Mouse (Mus musculus) liver, embryonic 12.5 days (tissue): ENCODE data around the gene Dcun1d4. TPM values are rescaled to one million over a fixed set of nuclear protein-coding genes. Genes with fewer than 3 reads are reported as not detected.
"Not testable (repeated sequence)": the region's sequence is repeated elsewhere in the genome, so short reads cannot be mapped to it uniquely, and the experiment has no call there.

Source experiments
- ATAC-seq: fragments of 200-750 bp; cut with Nextera tagmentation; 2 replicates; pipeline ENCODE4 v1.8.0; 2017; ENCODE audit warnings: moderate number of reproducible peaks, mild to moderate bottlenecking, moderate library complexity
- H3K27ac ChIP-seq: fragments of 300-500 bp; sonication (generic); 2 replicates; pipeline ENCODE4 v1.5.1; 2016; ENCODE audit warnings: mild to moderate bottlenecking
- H3K27me3 ChIP-seq: fragments of 300-500 bp; sonication (generic); replicated peaks from 2 replicates; pipeline ENCODE4 v1.6.1; 2016; ENCODE audit warnings: mild to moderate bottlenecking, moderate library complexity
- H3K36me3 ChIP-seq: fragments of 300-500 bp; sonication (generic); 2 replicates; pipeline ENCODE4 v1.6.1; 2016; ENCODE audit warnings: mild to moderate bottlenecking, moderate library complexity
- H3K4me1 ChIP-seq: fragments of 300-500 bp; sonication (generic); 2 replicates; pipeline ENCODE4 v1.6.1; 2016
- H3K4me2 ChIP-seq: fragments of 300-500 bp; sonication (generic); 2 replicates; pipeline ENCODE4 v1.6.1; 2016; ENCODE audit warnings: mild to moderate bottlenecking, moderate library complexity
- H3K4me3 ChIP-seq: fragments of 300-500 bp; sonication (generic); 2 replicates; pipeline ENCODE4 v1.5.1; 2016; ENCODE audit warnings: mild to moderate bottlenecking, moderate library complexity
- H3K9ac ChIP-seq: fragments of 300-500 bp; sonication (generic); 2 replicates; pipeline ENCODE4 v1.6.1; 2016; ENCODE audit warnings: mild to moderate bottlenecking, moderate library complexity
- H3K9me3 ChIP-seq: fragments of 300-500 bp; sonication (generic); replicated peaks from 2 replicates; pipeline ENCODE4 v1.6.1; 2016; ENCODE audit warnings: mild to moderate bottlenecking, moderate library complexity
- WGBS: fragments of 180-500 bp; shearing (Covaris S2); methylation state at CpG from one replicate; pipeline ENCODE4 v1.1.7; 2016; ENCODE audit not compliant: insufficient replicate concordance; 5-methylcytosine and 5-hydroxymethylcytosine counted together
- polyA plus RNA-seq: library from polyadenylated mRNA; unstranded; fragments of >200 nt; fragmentation: Nextera tagmentation; extraction: Ambion mirVana; gene quantifications from 2 replicates; pipeline ENCODE4 v1.2.1, GENCODE M21; 2016

Dcun1d4 gene
- polyA plus RNA-seq, 1 experiment from 2014 or later = 5.5 TPM

DNA sequence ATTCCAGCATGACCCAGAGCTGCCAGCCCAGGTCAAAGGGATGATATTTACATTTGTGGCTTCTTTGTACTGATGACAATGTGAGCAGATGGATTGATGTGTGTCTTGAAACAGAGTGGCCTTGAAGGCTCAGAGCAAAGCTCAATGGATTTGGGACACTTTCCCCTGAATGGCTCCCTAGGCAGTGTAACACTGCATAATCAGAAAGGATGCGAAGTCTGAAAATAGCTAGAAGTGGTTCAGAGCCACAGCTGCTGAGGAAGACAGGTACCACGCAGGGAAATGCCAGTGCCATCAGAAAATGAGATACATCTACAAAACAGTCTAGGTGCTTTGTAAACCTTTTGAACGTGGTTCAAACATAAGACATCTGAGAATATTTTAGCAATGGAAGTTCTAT, 97.3 kb downstream of the Dcun1d4 start:
- Histone ChIP-seq H3K36me3 (no peaks in the 10 kb centered on the region), H3K9ac (no peak overlapping the region), H3K27me3 (no peaks in the 10 kb centered on the region), H3K27ac (no peak overlapping the region), H3K4me1 (no peaks in the 10 kb centered on the region), H3K9me3 (no peaks in the 10 kb centered on the region), H3K4me3 (no peak overlapping the region), H3K4me2 (no peak overlapping the region)
- ATAC-seq = no peak
- 66% methylated on average over 3 of the region's 3 CpGs for WGBS

DNA sequence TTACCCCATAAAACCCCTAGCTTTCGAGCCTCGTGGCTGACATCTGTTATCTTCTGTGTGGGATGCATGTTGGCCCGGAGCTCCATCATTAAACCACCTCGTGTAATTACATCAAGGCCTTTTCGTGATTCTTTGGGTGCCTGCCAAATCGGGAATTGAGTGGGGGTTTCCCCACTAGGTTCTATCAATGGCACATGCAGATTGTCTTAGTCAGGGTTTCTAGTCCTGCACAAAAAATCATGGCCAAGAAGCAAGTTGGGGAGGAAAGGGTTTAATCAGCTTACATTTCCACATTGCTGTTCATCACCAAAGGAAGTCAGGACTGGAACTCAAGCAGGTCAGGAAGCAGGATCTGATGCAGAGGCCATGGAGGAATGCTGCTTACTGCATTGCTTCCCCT, 103.2 kb downstream of the Dcun1d4 start:
- H3K4me1 ChIP-seq, ATAC-seq, H3K36me3 ChIP-seq, H3K27ac ChIP-seq, H3K9me3 ChIP-seq, H3K4me3 ChIP-seq, H3K9ac ChIP-seq, H3K4me2 ChIP-seq, H3K27me3 ChIP-seq: not testable (repeated sequence)
- 58% methylated on average over 6 of the region's 6 CpGs for WGBS

DNA sequence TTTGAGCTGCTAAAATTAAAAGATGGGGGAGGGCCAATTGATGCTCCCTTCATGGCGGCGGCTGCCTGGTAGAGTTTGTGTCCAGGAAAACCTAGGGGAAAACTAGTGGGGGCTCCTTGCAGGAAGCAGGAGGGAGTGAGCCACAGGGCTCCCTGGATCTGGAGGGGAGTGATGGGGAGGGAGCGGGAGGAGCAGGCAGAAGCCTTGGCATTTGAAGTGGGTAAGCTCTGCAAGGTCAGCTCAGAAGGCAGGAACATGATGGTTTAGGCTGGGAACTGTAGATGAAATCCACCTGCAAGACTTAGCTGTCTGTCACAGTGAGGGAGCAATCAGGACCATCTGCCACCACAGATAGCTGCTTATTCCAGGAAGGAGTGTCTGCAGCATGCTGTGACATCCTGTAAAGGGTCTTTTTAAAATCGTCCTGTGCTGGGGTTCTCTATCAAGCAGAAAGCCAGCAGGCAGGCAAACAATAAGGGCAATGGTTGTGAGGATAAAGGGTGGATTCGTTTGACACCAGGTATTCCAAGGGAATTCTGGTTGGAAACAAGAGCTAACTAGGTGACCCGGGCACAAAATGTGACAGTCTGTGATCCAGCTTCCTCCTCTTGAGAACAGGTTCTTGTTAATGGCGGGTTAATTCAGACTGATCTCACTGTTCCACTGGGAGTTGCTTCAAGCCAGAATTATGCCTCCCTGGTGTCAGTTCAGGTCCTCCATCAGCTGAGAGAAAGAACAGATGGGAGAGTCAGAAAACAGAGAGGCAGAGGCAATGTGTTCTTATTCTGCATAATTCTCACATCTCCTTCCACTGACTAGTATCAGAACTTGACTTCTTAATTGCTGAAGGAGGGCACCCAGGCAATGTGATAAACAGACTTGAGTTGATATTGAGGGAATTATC, 104.7 kb downstream of the Dcun1d4 start:
- H3K9me3 ChIP-seq = no peaks in the 10 kb centered on the region
- ATAC-seq = no peak
- no peak overlapping the region for H3K27ac ChIP-seq
- H3K4me3 ChIP-seq = no peak overlapping the region
- no peaks in the 10 kb centered on the region for H3K4me1 ChIP-seq
- 37% methylated on average over 7 of the region's 7 CpGs for WGBS
- no peak overlapping the region for H3K9ac ChIP-seq
- H3K27me3 ChIP-seq = no peaks in the 10 kb centered on the region
- H3K4me2 ChIP-seq = no peak overlapping the region
- no peaks in the 10 kb centered on the region for H3K36me3 ChIP-seq

DNA sequence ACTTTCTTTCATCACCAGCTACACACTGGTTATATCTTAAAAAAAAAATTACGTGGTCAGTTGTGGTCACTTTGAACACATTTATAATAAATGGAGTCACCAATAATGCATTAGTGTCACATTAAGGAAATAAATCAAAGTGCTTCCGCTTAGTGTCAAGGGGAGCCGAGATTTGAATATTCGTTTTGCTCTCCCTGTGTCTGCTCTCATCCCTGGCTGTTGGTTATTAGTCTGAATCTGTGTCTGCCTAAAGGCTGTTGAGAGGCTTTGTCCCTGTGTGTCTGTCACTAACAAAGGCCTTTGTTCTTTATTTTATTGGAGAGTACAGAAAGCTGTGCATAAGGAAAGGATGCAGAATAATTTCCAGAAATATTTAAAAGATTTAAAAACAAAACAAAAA, 105.8 kb downstream of the Dcun1d4 start:
- ATAC-seq = no peak
- Histone ChIP-seq H3K4me2 (no peak overlapping the region), H3K27me3 (no peaks in the 10 kb centered on the region), H3K4me1 (no peaks in the 10 kb centered on the region), H3K27ac (no peak overlapping the region), H3K36me3 (no peaks in the 10 kb centered on the region), H3K9ac (no peak overlapping the region), H3K9me3 (no peaks in the 10 kb centered on the region), H3K4me3 (no peak overlapping the region)
- 65% methylated on average over 4 of the region's 4 CpGs for WGBS

DNA sequence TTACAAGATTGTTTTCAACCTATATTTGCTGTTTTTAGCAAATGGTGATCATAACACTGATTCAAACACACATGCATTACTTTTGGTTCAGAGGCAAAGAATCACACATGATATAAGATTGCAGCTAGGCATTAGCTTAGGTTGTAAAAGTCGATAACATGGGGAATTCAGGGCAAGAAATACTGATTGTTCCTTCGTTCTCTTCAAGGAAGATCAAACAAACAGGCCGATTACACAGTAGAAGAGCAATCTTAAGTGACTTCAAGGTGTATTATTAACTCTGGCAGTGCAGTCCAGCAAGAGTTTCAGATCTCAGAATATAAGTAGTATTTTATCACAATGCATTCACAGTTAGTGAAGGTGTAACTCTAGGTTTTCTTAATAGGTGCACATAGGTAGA, 106.3 kb downstream of the Dcun1d4 start:
- Histone ChIP-seq H3K4me1 (no peaks in the 10 kb centered on the region), H3K9ac (no peak overlapping the region), H3K27ac (no peak overlapping the region), H3K9me3 (no peaks in the 10 kb centered on the region), H3K4me3 (no peak overlapping the region), H3K4me2 (no peak overlapping the region), H3K36me3 (no peaks in the 10 kb centered on the region), H3K27me3 (no peaks in the 10 kb centered on the region)
- no peak for ATAC-seq
- 67% methylated on average over 3 of the region's 3 CpGs for WGBS

DNA sequence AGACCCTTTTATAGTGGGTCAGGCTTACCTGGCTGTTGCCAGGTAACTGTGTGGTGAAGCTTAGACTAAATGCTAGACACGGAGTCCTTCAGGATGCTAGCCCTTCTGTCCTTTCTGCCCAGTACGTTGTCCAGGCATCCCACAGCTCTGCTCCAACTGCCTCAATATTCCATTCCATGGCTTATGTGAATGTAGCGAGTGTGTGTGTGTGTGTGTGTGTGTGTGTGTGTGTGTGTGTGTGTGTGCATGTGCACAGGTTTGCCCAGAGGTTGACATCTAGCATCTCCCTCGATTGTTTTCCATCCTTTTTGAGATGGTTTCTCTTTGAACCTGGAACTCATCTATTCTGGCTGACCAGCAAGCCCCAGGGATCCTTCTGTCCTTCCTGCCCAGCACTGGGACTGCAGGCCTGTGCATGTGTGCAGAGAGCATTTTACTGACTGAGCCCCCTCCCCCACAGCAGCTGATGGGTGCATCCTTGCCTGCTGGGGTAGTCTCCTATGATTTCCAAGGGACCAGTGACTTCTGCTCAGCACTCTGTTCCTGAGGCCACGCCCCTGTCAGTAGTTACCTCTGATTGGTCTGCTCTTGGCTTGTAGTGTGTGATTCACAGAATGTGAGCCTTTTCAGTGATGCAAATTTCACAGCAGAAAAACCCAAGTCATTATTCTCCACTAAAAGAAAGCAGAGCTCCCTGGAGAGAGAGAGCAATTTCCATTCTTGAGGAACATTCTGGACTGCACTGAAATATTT, 118.3 kb downstream of the Dcun1d4 start:
- no peaks in the 10 kb centered on the region for H3K36me3 ChIP-seq
- no peak overlapping the region for H3K4me2 ChIP-seq
- ATAC-seq = no peak
- no peaks in the 10 kb centered on the region for H3K4me1 ChIP-seq
- H3K9ac ChIP-seq = no peak overlapping the region
- H3K27me3 ChIP-seq = no peaks in the 10 kb centered on the region
- no peak overlapping the region for H3K27ac ChIP-seq
- no peak overlapping the region for H3K4me3 ChIP-seq
- WGBS = 46% methylated on average over 5 of the region's 5 CpGs
- H3K9me3 ChIP-seq = no peaks in the 10 kb centered on the region

DNA sequence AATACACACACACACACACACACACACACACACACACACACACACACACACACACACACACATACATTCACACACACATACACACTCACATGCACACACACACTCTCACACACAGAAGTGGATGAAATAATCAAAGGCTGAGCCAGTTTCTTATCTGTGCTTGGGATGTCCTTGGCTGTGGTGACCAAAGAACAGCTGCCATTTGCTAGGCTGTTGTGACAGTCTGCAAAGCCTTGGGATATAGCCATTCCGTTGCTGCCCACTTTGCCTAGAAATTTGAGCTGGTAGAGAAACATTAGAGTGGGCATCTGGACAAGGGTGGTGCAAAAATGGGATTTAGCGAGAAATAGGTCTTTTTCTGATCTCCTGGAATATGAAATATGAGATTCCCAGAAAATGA, 119.2 kb downstream of the Dcun1d4 start:
- H3K4me1 ChIP-seq = no peaks in the 10 kb centered on the region
- H3K36me3 ChIP-seq = no peaks in the 10 kb centered on the region
- ATAC-seq = no peak
- H3K9me3 ChIP-seq = 0 out of 2 replicates have a peak, but pooled peaks cover 1% of the 10 kb centered on the region
- no peaks in the 10 kb centered on the region for H3K27me3 ChIP-seq
- no peak overlapping the region for H3K27ac ChIP-seq
- WGBS = 64% methylated on average over 2 of the region's 2 CpGs
- no peak overlapping the region for H3K4me2 ChIP-seq
- H3K9ac ChIP-seq = no peak overlapping the region
- no peak overlapping the region for H3K4me3 ChIP-seq

DNA sequence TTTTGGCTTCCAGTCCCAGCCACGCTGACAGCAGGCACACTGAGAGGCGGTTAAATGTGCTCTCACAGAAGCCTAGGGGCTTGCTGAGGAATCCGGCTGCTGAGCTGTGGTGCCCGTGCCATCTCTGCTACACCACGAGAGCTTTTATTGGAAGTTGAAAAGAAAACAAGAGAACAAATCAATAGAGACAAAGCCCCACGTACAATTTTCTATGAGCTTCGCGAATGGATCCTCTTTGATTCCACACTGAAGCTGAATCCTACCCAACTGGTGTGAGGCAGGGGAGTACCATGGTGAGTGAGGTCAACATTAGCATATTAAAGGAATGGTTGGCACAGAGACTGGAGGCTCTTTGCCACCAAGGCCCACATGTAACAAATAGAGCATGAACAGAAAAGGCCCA, 120.6 kb downstream of the Dcun1d4 start:
- H3K9ac ChIP-seq = no peak overlapping the region
- no peak overlapping the region for H3K27ac ChIP-seq
- H3K36me3 ChIP-seq = no peaks in the 10 kb centered on the region
- H3K4me3 ChIP-seq = no peak overlapping the region
- H3K4me1 ChIP-seq = no peaks in the 10 kb centered on the region
- no peak overlapping the region for H3K4me2 ChIP-seq
- WGBS = 70% methylated on average over 8 of the region's 8 CpGs
- no peak for ATAC-seq
- H3K27me3 ChIP-seq = no peaks in the 10 kb centered on the region
- 0 out of 2 replicates have a peak, but pooled peaks cover 3% of the 10 kb centered on the region for H3K9me3 ChIP-seq

DNA sequence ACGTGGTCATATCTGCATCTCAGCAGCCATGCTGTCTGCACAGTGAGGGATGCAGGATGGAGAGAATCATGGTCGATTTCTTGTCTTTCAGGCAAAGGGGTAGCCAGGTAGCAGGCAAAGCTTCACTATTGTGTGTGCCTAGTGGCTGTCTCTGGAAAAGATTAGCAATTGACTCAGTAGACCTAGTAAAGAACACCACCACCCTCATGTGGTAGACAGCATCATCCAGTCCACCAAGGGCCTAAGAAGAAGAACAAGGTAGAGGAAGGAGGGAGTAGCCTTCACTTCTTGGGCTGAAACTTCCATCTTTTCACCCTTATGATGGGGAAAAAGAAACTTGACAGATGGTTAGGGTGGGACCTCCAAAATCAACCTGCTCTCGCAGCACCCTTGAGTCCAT, 122.1 kb downstream of the Dcun1d4 start:
- Histone ChIP-seq H3K36me3 (no peaks in the 10 kb centered on the region), H3K4me1 (no peaks in the 10 kb centered on the region), H3K9ac (no peak overlapping the region), H3K4me2 (no peak overlapping the region), H3K27ac (no peak overlapping the region), H3K9me3 (0 out of 2 replicates have a peak, but pooled peaks cover 3% of the 10 kb centered on the region), H3K27me3 (no peaks in the 10 kb centered on the region), H3K4me3 (no peak overlapping the region)
- 66% methylated on average over 3 of the region's 3 CpGs for WGBS
- ATAC-seq = no peak

DNA sequence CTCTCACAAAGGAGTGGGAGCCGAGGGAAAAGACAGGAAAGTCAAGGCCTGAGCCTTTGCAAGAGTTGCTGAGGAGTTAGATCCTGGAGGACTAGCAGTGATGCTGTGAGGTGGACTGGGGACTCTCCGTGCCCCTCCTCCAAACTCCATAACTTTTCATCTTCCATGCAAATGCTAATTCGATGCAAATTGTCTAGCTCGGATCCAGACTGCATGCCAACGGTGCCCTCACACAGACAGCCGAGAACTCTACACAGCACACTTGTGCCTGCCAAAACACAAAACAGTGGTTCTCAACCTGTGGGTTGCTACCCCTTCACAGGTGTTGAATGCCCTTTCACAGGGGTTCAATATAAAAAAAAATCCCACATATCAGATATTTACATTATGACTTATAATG, 123.7 kb downstream of the Dcun1d4 start:
- H3K4me1 ChIP-seq = no peaks in the 10 kb centered on the region
- 83% methylated on average over 6 of the region's 6 CpGs for WGBS
- H3K4me3 ChIP-seq = no peak overlapping the region
- no peak overlapping the region for H3K27ac ChIP-seq
- no peak for ATAC-seq
- H3K9me3 ChIP-seq = 0 out of 2 replicates have a peak, but pooled peaks cover 3% of the 10 kb centered on the region
- no peak overlapping the region for H3K9ac ChIP-seq
- no peaks in the 10 kb centered on the region for H3K27me3 ChIP-seq
- H3K4me2 ChIP-seq = no peak overlapping the region
- H3K36me3 ChIP-seq = no peaks in the 10 kb centered on the region

DNA sequence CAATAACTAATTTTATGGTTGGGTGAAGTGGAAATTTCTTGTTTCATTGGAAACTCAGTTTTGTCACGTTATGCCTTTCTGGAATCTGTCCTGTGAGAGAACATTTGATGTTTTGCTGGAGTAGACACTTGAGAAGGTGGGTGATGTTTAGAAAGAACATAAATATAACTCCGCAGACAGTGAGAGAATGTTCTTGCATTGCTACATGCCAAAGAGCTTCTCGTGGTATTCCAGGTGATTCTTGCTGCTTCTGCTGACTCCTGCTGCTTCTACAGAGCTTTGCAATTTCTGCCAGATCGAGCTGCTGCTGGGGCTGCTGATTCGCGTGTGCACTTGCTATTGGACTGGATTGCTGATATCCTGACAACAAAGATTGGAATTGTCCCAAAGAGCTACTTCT, 124.2 kb downstream of the Dcun1d4 start:
- no peak overlapping the region for H3K9ac ChIP-seq
- no peak overlapping the region for H3K27ac ChIP-seq
- ATAC-seq = no peak
- H3K4me1 ChIP-seq = no peaks in the 10 kb centered on the region
- no peak overlapping the region for H3K4me3 ChIP-seq
- H3K36me3 ChIP-seq = no peaks in the 10 kb centered on the region
- H3K27me3 ChIP-seq = no peaks in the 10 kb centered on the region
- H3K4me2 ChIP-seq = no peak overlapping the region
- H3K9me3 ChIP-seq = 0 out of 2 replicates have a peak, but pooled peaks cover 3% of the 10 kb centered on the region
- 73% methylated on average over 6 of the region's 6 CpGs for WGBS
